Mouse (Mus musculus): ENCODE measurements around the gene G3bp2. TPM values are rescaled to one million over a fixed set of nuclear protein-coding genes. Genes with fewer than 3 reads are reported as not detected.
"Not testable (repeated sequence)": the region's sequence is repeated elsewhere in the genome, so short reads cannot be mapped to it uniquely, and the experiment has no call there.

G3bp2 gene
- 218 and 225 TPM in 2 replicates for polyA plus RNA-seq (2016; fragmentation: Nextera tagmentation; extraction: Ambion mirVana)

GRCm38 (mm10) chr5:92083417-92084038 lies at the start of gene G3bp2:
Gene G3bp2, minus strand, starts transcription at chr5:92083719.
- peak; percentile 97 for ATAC-seq (ENCODE audit: insufficient number of reproducible peaks, insufficient read depth, low FRiP score, low TSS enrichment)
- Histone ChIP-seq H3K4me2 (replicated peaks) (peak within 1 kb of the TSS; percentile 69), H3K9ac (peak within 1 kb of the TSS; percentile 96), H3K4me3 (peak within 1 kb of the TSS; percentile 93), H3K4me1 (peaks cover 24% of the 10 kb centered on the region), H3K9me3 (no peaks in the 10 kb centered on the region), H3K36me3 (no peaks in the 10 kb centered on the region), H3K27ac (peak within 1 kb of the TSS; percentile 99), H3K27me3 (no peaks in the 10 kb centered on the region)
- WGBS, result 1% methylated on average over 65 of the region's 65 CpGs

- not testable (repeated sequence) for H3K27ac ChIP-seq; H3K36me3 ChIP-seq; H3K4me3 ChIP-seq; ATAC-seq (ENCODE audit: insufficient number of reproducible peaks, insufficient read depth, low FRiP score, low TSS enrichment); H3K9ac ChIP-seq; H3K27me3 ChIP-seq; H3K9me3 ChIP-seq; H3K4me2 ChIP-seq (replicated peaks)
- H3K4me1 ChIP-seq, result peaks cover 16% of the 10 kb centered on the region
- 69% methylated on average over 4 of the region's 4 CpGs for WGBS
Measured at GRCm38 (mm10) chr5:92133006-92133405, 49.5 kb upstream of the G3bp2 start.

DNA sequence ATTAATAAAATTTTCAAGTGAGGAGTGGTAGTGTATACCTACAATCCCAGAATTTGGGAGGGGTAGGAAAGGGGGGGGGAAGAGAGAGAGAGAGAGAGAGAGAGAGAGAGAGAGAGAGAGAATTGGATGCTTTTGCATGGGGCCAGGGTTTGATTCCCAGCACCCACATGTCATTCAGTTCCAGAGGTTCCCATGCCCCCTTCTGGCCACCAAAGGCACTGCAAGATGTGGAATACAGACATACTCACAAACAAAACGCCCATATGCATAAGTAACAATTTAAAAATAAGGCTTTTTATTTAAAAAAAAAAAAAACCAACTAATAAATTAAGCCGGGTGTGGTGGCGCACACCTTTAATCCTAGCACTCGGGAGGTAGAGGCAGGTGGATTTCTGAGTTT lies 48.6 kb upstream of the G3bp2 start:
- Histone ChIP-seq H3K36me3 (0 out of 2 replicates have a peak, but pooled peaks cover 5% of the 10 kb centered on the region), H3K4me3 (no peak overlapping the region), H3K27ac (no peak overlapping the region), H3K9me3 (no peaks in the 10 kb centered on the region), H3K9ac (no peak overlapping the region), H3K27me3 (no peaks in the 10 kb centered on the region), H3K4me1 (peaks cover 19% of the 10 kb centered on the region), H3K4me2 (replicated peaks) (no peak overlapping the region)
- 98% methylated on average over 4 of the region's 4 CpGs for WGBS
- ATAC-seq (ENCODE audit: insufficient number of reproducible peaks, insufficient read depth, low FRiP score, low TSS enrichment), result no peak

- no peak overlapping the region for H3K9ac ChIP-seq
- H3K36me3 ChIP-seq, result 0 out of 2 replicates have a peak, but pooled peaks cover 5% of the 10 kb centered on the region
- no peak overlapping the region for H3K4me2 ChIP-seq (replicated peaks)
- ATAC-seq (ENCODE audit: insufficient number of reproducible peaks, insufficient read depth, low FRiP score, low TSS enrichment), result no peak
- no peak overlapping the region for H3K4me3 ChIP-seq
- no peaks in the 10 kb centered on the region for H3K9me3 ChIP-seq
- H3K27ac ChIP-seq, result no peak overlapping the region
- H3K27me3 ChIP-seq, result no peaks in the 10 kb centered on the region
- peaks cover 19% of the 10 kb centered on the region for H3K4me1 ChIP-seq
- 86% methylated on average over 6 of the region's 6 CpGs for WGBS
Measured at GRCm38 (mm10) chr5:92130040-92130682, 46.6 kb upstream of the G3bp2 start.

- no peaks in the 10 kb centered on the region for H3K9me3 ChIP-seq
- H3K4me1 ChIP-seq, result peaks cover 19% of the 10 kb centered on the region
- H3K9ac ChIP-seq, result no peak overlapping the region
- peak; percentile 25; the same call in 1 of the 2 replicates for ATAC-seq (ENCODE audit: insufficient number of reproducible peaks, insufficient read depth, low FRiP score, low TSS enrichment)
- no peaks in the 10 kb centered on the region for H3K27me3 ChIP-seq
- H3K27ac ChIP-seq, result no peak overlapping the region
- WGBS, result 73% methylated on average over 1 of the region's 1 CpGs
- H3K36me3 ChIP-seq, result peaks cover 8% of the 10 kb centered on the region; the same call in 1 of the 2 replicates
- H3K4me2 ChIP-seq (replicated peaks), result 0 out of 2 replicates have a peak overlapping the region, but pooled peaks have one; percentile 16
- H3K4me3 ChIP-seq, result no peak overlapping the region
Measured at GRCm38 (mm10) chr5:92129321-92129768, 45.8 kb upstream of the G3bp2 start.

GRCm38 (mm10) chr5:92128570-92128969 lies 45.1 kb upstream of the G3bp2 start:
- 16% methylated on average over 8 of the region's 8 CpGs for WGBS
- Histone ChIP-seq H3K9ac (no peak overlapping the region), H3K36me3 (peaks cover 10% of the 10 kb centered on the region; the same call in 1 of the 2 replicates), H3K4me3 (no peak overlapping the region), H3K4me1 (peaks cover 19% of the 10 kb centered on the region), H3K9me3 (no peaks in the 10 kb centered on the region), H3K27ac (0 out of 2 replicates have a peak overlapping the region, but pooled peaks have one; percentile 47), H3K27me3 (no peaks in the 10 kb centered on the region), H3K4me2 (replicated peaks) (peak overlapping the region; percentile 16)
- peak; percentile 74; the same call in 1 of the 2 replicates for ATAC-seq (ENCODE audit: insufficient number of reproducible peaks, insufficient read depth, low FRiP score, low TSS enrichment)

- Histone ChIP-seq H3K27ac (peak overlapping the region; percentile 63), H3K36me3 (peaks cover 10% of the 10 kb centered on the region; the same call in 1 of the 2 replicates), H3K9me3 (no peaks in the 10 kb centered on the region), H3K4me1 (peaks cover 19% of the 10 kb centered on the region), H3K4me2 (replicated peaks) (no peak overlapping the region), H3K9ac (no peak overlapping the region), H3K4me3 (no peak overlapping the region), H3K27me3 (no peaks in the 10 kb centered on the region)
- no peak for ATAC-seq (ENCODE audit: insufficient number of reproducible peaks, insufficient read depth, low FRiP score, low TSS enrichment)
- 82% methylated on average over 10 of the region's 10 CpGs for WGBS
Measured at GRCm38 (mm10) chr5:92127751-92128150, 44.2 kb upstream of the G3bp2 start.

DNA sequence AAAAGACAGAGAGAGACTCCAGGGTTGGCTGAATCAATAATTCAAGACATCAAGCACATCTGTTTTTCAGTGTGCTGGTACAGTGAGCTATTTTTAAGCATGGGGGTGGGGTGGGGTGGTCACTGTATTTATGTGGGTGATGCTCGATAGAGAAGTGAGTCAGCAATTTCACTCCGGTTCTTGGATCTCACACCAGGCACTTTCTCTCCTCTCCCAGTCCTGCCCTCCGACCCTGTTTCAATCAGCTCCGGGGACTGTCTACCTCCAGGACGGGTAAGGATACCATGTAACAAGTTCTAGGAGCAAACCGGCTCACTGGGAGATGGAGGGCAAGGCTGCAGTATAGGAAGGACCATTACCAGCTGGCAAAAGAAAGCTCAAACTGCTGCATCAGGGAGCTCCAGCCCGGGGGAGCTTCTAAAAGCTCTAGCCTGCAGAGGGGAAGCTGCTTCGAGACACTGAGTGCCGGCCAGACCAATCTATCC lies 43.7 kb upstream of the G3bp2 start:
- peak; percentile 17; the same call in 1 of the 2 replicates for ATAC-seq (ENCODE audit: insufficient number of reproducible peaks, insufficient read depth, low FRiP score, low TSS enrichment)
- Histone ChIP-seq H3K4me2 (replicated peaks) (no peak overlapping the region), H3K4me1 (peaks cover 19% of the 10 kb centered on the region), H3K36me3 (peaks cover 10% of the 10 kb centered on the region; the same call in 1 of the 2 replicates), H3K9me3 (no peaks in the 10 kb centered on the region), H3K27me3 (no peaks in the 10 kb centered on the region), H3K27ac (peak overlapping the region; percentile 63), H3K9ac (no peak overlapping the region), H3K4me3 (no peak overlapping the region)
- WGBS, result 53% methylated on average over 9 of the region's 9 CpGs

DNA sequence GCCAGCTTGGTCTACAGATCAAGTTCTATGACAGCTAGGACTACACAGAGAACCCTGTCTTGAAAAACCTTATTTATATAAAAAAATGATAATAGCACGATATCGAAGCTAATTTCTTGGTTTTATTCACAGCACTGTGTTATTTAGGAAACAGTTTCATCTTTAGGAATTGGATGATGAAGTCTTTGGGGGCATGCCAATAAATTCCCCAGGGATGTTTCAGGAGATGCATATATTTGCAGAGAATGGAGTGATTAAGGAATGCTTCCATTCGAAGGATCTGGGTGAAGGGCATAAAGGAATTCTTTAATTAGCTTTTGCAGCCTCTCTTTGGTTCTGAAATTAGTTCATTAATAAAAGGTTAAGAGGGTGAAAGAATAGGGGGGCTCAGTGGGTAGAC lies 41.9 kb upstream of the G3bp2 start:
- no peaks in the 10 kb centered on the region for H3K9me3 ChIP-seq
- H3K27me3 ChIP-seq, result no peaks in the 10 kb centered on the region
- H3K4me2 ChIP-seq (replicated peaks), result no peak overlapping the region
- no peak overlapping the region for H3K27ac ChIP-seq
- ATAC-seq (ENCODE audit: insufficient number of reproducible peaks, insufficient read depth, low FRiP score, low TSS enrichment), result no peak
- H3K4me3 ChIP-seq, result no peak overlapping the region
- 97% methylated on average over 3 of the region's 3 CpGs for WGBS
- peaks cover 19% of the 10 kb centered on the region for H3K4me1 ChIP-seq
- peaks cover 8% of the 10 kb centered on the region; the same call in 1 of the 2 replicates for H3K36me3 ChIP-seq
- no peak overlapping the region for H3K9ac ChIP-seq

GRCm38 (mm10) chr5:92121636-92122035 lies 38.1 kb upstream of the G3bp2 start:
- Histone ChIP-seq H3K27ac (no peak overlapping the region), H3K36me3 (peaks cover 5% of the 10 kb centered on the region; the same call in 1 of the 2 replicates), H3K4me1 (peaks cover under 1% of the 10 kb centered on the region; the same call in 1 of the 2 replicates), H3K4me2 (replicated peaks) (no peak overlapping the region), H3K4me3 (no peak overlapping the region), H3K9me3 (no peaks in the 10 kb centered on the region), H3K27me3 (no peaks in the 10 kb centered on the region), H3K9ac (no peak overlapping the region)
- no peak for ATAC-seq (ENCODE audit: insufficient number of reproducible peaks, insufficient read depth, low FRiP score, low TSS enrichment)
- WGBS, result 81% methylated on average over 4 of the region's 4 CpGs

DNA sequence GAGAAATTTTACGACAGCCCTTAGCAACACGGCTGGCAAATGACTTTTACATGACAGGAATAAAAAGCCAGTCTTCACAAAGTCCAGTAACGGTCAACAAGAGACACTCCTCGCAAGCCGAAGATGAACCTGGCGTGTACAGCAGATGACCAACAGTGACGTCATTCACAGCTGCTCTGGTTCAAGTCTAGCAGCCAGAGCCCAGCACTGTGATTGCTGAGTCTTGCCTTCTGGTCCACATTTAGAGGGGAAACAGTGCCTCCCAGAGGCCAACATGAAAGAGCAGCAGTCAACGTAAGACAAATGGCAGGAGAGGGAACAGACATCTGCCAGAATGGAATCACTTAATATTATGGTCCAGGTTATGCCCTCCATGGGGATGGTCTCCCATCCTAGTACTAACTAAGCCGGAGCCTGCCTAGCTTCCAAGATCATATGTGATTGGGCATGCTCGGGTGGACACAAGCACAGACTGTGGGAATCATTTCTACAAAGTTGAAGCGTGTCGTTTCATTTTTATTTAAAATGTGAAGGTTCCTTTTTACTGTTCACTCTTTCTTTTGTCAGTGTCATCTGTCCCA lies 34.4 kb upstream of the G3bp2 start:
- no peaks in the 10 kb centered on the region for H3K27me3 ChIP-seq
- H3K36me3 ChIP-seq, result no peaks in the 10 kb centered on the region
- H3K9ac ChIP-seq, result no peak overlapping the region
- H3K27ac ChIP-seq, result no peak overlapping the region
- no peak overlapping the region for H3K4me2 ChIP-seq (replicated peaks)
- no peaks in the 10 kb centered on the region for H3K9me3 ChIP-seq
- H3K4me1 ChIP-seq, result 0 out of 2 replicates have a peak, but pooled peaks cover under 1% of the 10 kb centered on the region
- no peak for ATAC-seq (ENCODE audit: insufficient number of reproducible peaks, insufficient read depth, low FRiP score, low TSS enrichment)
- H3K4me3 ChIP-seq, result no peak overlapping the region
- 57% methylated on average over 12 of the region's 12 CpGs for WGBS

All from embryonic facial prominence, embryonic 12.5 days (tissue).